Mouse (Mus musculus): Measurements from ENCODE around the gene Mars. TPM values are rescaled to one million over a fixed set of nuclear protein-coding genes. Genes with fewer than 3 reads are reported as not detected.

The Mars gene
- total and polyA plus RNA-seq, 2 experiments: 59.6 to 70.7 TPM

DNA sequence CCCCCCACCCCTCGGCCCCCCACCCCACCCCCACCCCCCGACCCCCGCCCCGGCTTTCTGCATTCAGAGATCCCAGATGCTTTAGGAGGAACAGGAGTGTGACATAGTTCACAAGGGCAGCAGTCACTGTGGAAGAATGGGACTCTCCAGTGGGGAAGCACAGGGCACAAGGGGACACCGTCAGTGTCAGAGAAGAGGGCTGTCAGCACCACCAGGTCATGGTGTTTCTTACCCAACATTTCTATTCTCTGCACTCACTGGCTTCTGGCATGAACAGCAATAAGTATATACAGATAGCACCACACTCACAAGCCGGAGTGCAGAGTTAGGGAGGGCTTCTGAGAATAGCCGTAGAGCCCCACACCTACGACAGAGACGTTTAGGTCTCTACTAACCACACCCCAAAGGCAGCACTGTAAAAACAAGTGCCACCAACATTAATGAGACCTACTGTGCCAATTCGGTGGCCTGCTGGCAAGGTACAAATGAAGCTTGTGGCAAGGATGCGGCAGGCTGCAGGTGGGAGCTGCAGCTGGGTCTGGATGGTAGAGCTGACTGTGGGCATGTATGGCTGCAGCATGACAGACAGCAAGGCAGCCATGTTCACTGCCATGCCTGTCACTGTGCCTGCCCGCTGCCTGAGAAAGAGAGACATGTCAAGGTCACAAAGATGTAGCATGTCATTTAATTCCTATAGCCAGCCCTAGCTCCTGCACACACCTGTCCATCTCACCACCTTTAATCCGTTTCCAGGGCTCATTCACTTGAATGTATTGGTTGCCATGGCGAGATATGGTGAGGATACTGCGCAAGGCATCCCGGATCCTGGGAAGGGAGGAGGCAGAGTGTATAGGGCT lies 14.3 kb downstream of the Mars start:
- 89% methylated on average over 16 of the region's 16 CpGs for WGBS

DNA sequence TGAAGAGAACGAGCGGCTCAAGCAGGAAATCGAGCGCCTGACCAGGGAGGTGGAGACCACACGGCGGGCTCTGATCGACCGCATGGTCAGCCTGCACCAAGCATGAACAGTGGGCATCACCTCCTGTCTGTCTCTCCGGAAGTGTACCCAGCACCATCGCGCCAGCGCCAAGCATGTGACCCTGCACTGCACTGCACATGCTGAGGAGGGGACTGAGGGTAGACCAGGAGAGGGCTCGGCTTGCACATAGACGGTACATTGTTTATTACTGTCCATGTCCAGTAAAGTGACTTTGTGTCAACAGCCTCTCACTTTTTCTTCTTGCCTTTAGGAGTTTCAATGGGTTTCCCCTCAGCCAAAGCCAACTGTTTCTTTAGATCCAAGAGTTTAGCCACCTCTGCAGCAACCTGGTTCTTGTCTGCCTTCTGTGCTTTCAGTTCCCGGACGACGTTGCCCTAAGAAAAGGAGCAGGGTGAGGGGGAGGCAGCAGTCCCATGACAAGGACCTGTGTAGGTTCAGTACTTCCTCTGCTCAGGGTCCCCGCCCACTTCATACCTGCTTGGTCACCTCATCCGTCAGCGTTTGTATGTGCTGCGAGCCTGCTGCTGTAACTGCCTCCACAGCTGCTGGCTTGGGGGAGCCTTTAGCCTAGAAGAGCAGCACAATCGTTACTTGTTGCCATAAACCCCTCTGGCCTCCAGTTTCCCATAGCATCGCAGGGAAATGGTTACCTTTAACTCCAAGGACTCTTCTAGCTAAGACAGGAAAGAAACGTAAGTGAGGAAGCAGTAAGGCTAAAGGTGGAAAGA lies 15.4 kb downstream of the Mars start:
- Histone ChIP-seq H3K4me1 (ENCODE audit: control insufficient read depth, insufficient read depth, low read length) (peaks cover 11% of the 10 kb centered on the region; the same call in 1 of the 2 replicates), H3K9ac (ENCODE audit: low read depth, low read length) (no peak overlapping the region), H3K27me3 (ENCODE audit: control insufficient read depth, insufficient read depth, low read length) (no peaks in the 10 kb centered on the region), H3K36me3 (ENCODE audit: control insufficient read depth, insufficient read depth, low read length) (peaks cover 44% of the 10 kb centered on the region), H3K79me2 (ENCODE audit: control insufficient read depth, insufficient read depth, low read length) (peaks cover 4% of the 10 kb centered on the region; the same call in 1 of the 2 replicates), H3K27ac (replicated peaks; ENCODE audit: insufficient read depth, low read depth, low read length) (no peak overlapping the region), H3K4me3 (ENCODE audit: insufficient read depth, low read depth, low read length) (no peak overlapping the region)
- TF ChIP-seq CTCF (IDR thresholded peaks at IDR 0.05; ENCODE audit: low read depth, low read length): no peak
- whole genome bisulfite sequencing: 80% methylated on average over 24 of the region's 24 CpGs
- no peak for DNase-seq (ENCODE audit: extremely low read depth, low read depth, low spot score)

More for the DNA sequence above, 14.3 kb downstream of the Mars start:
- Histone ChIP-seq H3K4me1 (ENCODE audit: control insufficient read depth, insufficient read depth, low read length) (peaks cover 7% of the 10 kb centered on the region; the same call in 1 of the 2 replicates), H3K27me3 (ENCODE audit: control insufficient read depth, insufficient read depth, low read length) (no peaks in the 10 kb centered on the region), H3K79me2 (ENCODE audit: control insufficient read depth, insufficient read depth, low read length) (0 out of 2 replicates have a peak, but pooled peaks cover 4% of the 10 kb centered on the region), H3K36me3 (ENCODE audit: control insufficient read depth, insufficient read depth, low read length) (peaks cover 50% of the 10 kb centered on the region), H3K27ac (replicated peaks; ENCODE audit: insufficient read depth, low read depth, low read length) (no peak overlapping the region), H3K9ac (ENCODE audit: low read depth, low read length) (no peak overlapping the region), H3K4me3 (ENCODE audit: insufficient read depth, low read depth, low read length) (no peak overlapping the region)
- DNase-seq (ENCODE audit: extremely low read depth, low read depth, low spot score): no peak
- TF ChIP-seq CTCF (IDR thresholded peaks at IDR 0.05; ENCODE audit: low read depth, low read length) (no peak), POLR2A (IDR thresholded peaks at IDR 0.05; ENCODE audit: extremely low read depth, insufficient read depth, low read length) (no peak)

DNA sequence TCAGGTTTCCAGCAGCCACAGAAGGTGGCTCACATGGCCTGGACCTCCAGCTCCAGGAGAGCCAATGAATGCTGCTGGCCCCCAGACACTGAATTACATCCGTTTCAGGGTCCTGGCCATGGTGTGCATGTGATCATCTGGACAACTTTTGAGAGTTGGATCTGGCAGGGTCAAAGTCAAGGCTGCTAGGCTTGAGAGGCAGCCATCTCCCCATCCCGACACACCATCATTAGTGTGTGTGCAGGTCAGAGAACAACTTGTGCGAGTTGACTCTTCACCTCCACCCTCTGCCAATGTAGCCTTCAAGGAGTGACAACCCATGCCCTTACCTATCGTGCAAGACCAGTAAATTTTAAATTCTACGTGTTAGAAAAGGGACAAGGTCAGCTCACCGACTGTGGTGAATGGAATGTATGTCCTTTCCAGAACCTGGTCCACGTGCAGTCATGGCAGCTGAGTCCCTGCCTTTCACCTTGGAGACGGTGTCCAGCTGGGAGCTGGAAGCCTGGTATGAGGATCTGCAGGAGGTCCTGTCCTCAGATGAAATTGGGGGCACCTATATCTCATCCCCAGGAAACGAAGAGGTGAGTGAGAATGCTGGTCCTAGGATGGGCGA lies 16.6 kb downstream of the Mars start:
- H3K27ac ChIP-seq (replicated peaks; ENCODE audit: insufficient read depth, low read depth, low read length): no peak overlapping the region
- H3K27me3 ChIP-seq (ENCODE audit: control insufficient read depth, insufficient read depth, low read length): no peaks in the 10 kb centered on the region
- peaks cover 37% of the 10 kb centered on the region for H3K36me3 ChIP-seq (ENCODE audit: control insufficient read depth, insufficient read depth, low read length)
- H3K9ac ChIP-seq (ENCODE audit: low read depth, low read length): no peak overlapping the region
- WGBS: 67% methylated on average over 10 of the region's 10 CpGs
- H3K79me2 ChIP-seq (ENCODE audit: control insufficient read depth, insufficient read depth, low read length): peaks cover 4% of the 10 kb centered on the region; the same call in 1 of the 2 replicates
- DNase-seq (ENCODE audit: extremely low read depth, low read depth, low spot score): peak; percentile 34
- no peak overlapping the region for H3K4me3 ChIP-seq (ENCODE audit: insufficient read depth, low read depth, low read length)
- TF ChIP-seq CTCF (IDR thresholded peaks at IDR 0.05; ENCODE audit: low read depth, low read length): no peak
- no peak for TF ChIP-seq POLR2A (IDR thresholded peaks at IDR 0.05; ENCODE audit: extremely low read depth, insufficient read depth, low read length)
- peaks cover 11% of the 10 kb centered on the region; the same call in 1 of the 2 replicates for H3K4me1 ChIP-seq (ENCODE audit: control insufficient read depth, insufficient read depth, low read length)

DNA sequence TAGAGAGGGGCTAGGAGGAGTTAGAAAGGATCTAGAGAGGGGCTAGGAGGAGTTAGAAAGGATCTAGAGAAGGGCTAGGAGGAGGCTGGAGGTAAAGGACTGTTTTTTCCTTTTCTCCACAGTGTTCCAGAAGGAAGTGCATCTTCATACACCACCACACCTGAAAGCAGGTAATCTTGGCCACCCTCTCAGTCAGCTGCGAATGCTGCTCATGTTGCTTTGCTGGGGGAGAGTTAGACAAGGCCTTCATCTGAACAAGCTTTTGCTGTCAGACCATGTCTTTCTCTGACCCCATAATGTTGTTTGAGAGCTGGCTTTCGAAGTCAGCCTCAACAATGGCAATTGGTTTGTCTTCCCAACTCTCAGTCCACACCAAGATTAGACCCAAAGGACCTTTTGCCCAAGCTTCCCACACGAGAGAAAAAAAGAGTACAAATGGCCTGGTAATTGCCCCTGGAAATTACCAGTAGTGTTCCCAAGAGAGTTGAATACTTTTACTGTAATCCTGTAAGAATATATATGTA lies 17.9 kb downstream of the Mars start:
- DNase-seq (ENCODE audit: extremely low read depth, low read depth, low spot score): no peak
- TF ChIP-seq CTCF (IDR thresholded peaks at IDR 0.05; ENCODE audit: low read depth, low read length) (no peak), POLR2A (IDR thresholded peaks at IDR 0.05; ENCODE audit: extremely low read depth, insufficient read depth, low read length) (no peak)
- Histone ChIP-seq H3K27me3 (ENCODE audit: control insufficient read depth, insufficient read depth, low read length) (no peaks in the 10 kb centered on the region), H3K79me2 (ENCODE audit: control insufficient read depth, insufficient read depth, low read length) (peaks cover 4% of the 10 kb centered on the region; the same call in 1 of the 2 replicates), H3K9ac (ENCODE audit: low read depth, low read length) (no peak overlapping the region), H3K36me3 (ENCODE audit: control insufficient read depth, insufficient read depth, low read length) (peaks cover 35% of the 10 kb centered on the region), H3K4me3 (ENCODE audit: insufficient read depth, low read depth, low read length) (no peak overlapping the region), H3K27ac (replicated peaks; ENCODE audit: insufficient read depth, low read depth, low read length) (no peak overlapping the region), H3K4me1 (ENCODE audit: control insufficient read depth, insufficient read depth, low read length) (peaks cover 14% of the 10 kb centered on the region; the same call in 1 of the 2 replicates)
- WGBS: 78% methylated on average over 3 of the region's 3 CpGs

DNA sequence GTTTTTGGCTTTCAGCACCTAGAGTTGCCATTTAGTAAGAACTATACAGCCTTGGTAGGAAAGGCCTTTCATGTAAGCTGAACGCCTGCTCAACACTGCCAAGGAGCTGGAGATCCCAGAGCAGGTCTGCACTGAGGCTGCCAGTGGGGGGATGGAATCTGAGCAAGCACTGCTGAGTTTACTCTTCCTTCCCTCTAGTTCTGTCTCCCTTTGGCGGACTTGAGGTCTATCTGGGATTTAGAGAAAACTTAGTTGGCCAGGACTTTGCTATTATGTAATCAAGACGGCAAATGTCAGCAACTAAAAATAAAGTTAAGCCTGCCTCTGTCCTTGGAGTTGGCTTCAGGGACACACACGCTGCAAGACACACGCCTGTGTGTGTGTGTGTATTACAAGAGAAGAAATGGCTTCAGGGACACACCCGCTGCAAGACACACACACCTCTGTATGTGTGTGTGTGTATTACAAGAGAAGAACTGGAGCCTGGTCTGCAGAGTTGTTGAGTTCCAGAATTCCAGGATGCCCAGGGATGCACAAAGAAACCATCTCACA lies 18.5 kb downstream of the Mars start:
- H3K27me3 ChIP-seq (ENCODE audit: control insufficient read depth, insufficient read depth, low read length): no peaks in the 10 kb centered on the region
- TF ChIP-seq CTCF (IDR thresholded peaks at IDR 0.05; ENCODE audit: low read depth, low read length) (no peak), POLR2A (IDR thresholded peaks at IDR 0.05; ENCODE audit: extremely low read depth, insufficient read depth, low read length) (no peak)
- H3K79me2 ChIP-seq (ENCODE audit: control insufficient read depth, insufficient read depth, low read length): peaks cover 4% of the 10 kb centered on the region; the same call in 1 of the 2 replicates
- WGBS: 21% methylated on average over 6 of the region's 6 CpGs
- H3K4me3 ChIP-seq (ENCODE audit: insufficient read depth, low read depth, low read length): no peak overlapping the region
- H3K36me3 ChIP-seq (ENCODE audit: control insufficient read depth, insufficient read depth, low read length): peaks cover 35% of the 10 kb centered on the region
- H3K27ac ChIP-seq (replicated peaks; ENCODE audit: insufficient read depth, low read depth, low read length): peak overlapping the region; percentile 1; the same call in 1 of the 2 replicates
- H3K9ac ChIP-seq (ENCODE audit: low read depth, low read length): peak overlapping the region; percentile 3; the same call in 1 of the 2 replicates
- H3K4me1 ChIP-seq (ENCODE audit: control insufficient read depth, insufficient read depth, low read length): peaks cover 14% of the 10 kb centered on the region; the same call in 1 of the 2 replicates
- DNase-seq (ENCODE audit: extremely low read depth, low read depth, low spot score): peak; percentile 64
